Mouse (Mus musculus): ENCODE data around the gene Gm17455.

The Gm17455 gene

DNA sequence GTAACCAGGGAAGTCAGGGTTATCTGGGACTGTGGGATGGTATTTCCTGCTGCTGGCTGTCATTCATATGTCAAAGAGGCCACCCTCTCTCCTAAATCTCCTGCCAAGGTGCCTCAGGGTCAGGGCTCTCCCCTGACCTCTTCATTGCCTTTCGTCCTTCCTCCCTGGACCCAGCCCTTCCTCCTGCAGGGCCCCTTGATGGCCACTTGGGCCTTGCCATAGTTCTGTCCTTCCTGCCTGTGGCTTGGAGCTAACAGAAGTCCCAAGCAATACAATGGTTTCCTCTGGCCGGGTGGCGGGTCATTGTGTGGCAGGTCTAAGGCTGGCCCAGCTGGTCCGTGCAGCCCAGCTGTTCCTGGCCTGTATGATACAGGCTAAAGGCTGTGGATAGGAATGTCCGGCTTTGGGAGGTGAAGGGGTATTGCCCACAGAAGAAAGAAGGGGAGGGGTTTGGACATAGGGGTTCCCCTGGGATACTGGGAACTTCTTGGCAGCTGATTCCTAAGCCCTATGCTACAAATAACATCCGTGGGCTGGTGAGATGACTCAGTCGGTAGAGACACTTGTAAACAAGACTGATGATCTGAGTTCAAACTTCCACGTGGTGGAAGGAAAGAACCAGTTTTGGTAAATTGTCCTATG lies 25.5 kb upstream of the Gm17455 start:
- peak; percentile 50 to 63 for DNase-seq

DNA sequence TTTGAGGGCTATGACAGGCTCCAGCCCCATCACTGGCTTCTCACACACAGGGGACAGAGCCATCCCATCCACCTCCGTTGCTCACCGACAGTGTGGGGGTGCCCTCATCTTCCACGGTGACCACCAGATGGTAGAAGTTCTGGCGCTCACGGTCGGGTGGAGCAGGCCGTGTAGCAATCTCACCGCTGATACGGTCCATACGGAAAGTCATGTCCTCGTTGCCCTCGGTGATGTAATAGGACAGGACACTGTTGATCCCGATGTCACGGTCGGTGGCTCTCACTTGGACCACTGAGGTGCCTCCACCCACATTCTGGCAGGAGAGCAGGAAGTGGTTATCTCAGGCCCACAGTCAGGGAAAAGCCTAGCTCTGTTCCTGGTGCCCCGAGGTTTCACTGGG lies 22.8 kb upstream of the Gm17455 start:
- no peak for DNase-seq

DNA sequence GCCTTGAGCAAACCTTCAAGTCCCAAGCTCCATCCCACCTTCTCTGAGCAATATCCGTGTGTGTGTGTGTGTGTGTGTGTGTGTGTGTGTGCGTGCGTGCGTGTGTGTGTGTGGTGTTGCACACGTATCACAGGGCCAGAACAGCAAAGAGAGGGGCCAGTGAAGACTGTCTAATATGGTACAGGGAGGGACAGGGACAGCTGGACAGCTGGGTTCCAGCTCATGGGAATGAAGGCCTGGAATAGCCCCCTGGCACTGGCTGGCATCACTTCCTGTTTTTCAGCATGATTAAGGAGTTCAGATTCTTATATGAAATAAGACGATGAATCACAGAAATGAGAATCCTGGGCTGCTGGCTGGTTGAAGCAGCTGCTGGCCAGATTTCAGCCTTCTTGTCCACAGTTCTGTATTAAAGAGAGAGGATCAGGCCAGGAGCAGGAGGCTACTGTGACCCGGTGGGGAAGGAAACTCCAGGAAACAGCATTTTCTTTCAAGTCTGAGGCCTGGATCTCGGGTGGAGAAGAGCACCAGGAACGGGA lies 20.0 kb upstream of the Gm17455 start:
- no peak for DNase-seq

DNA sequence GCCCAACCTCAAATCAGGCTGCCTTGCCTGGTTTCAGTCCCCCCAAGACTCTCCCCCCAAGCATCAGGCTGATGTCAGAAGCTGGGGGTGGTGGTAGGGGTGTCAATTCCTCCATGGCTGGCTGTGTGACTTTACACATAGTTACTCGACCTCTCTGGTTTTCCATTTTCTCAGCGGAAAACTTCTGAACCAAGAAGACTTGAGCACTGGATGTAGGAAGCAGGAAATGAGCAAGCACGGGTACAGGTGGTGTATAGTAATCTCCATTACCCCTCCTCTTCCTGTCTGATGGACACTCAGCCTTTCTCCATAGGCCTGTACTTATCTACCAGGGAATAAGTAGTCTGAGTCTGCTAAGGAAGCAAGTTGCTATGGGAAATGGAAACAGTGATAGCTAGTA lies 19.3 kb upstream of the Gm17455 start:
- no peak for DNase-seq

DNA sequence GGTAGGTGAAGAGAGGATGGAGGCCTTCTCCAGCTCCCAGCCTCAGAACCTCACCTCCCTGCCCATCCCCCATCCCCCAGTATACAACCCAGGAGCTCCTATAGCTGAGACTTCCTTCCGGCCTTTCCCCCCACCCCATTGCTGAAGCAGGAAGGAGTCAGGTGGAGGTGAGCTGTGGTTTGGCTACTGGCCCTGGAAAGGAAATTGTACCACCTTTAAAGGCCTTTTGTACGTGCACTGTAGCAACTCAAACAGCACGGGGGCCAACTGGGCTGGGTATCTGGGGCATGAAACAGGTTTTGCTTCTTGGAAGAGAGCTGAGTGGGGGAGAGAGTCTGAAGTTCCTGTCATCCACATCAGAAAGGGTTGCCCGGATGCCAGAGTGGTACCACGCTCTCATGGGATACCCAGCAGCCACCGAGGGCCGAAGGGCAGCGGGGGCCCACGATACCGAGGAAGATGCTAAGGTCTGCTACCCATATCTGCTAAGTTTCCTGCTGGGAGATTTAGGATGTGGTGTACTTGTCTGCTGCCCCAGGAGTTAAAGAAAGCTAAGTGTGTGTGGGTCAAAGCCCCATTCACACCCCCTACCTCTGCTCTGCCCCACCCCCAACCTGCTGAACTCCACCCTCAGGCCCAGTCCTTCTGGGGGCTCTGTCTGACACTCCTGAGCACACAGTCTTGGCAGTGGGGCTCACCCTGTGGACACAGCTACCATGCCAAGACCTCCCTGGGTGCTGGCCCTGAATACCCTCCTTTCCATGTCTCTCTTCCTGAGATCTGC lies 18.2 kb upstream of the Gm17455 start:
- no peak for DNase-seq

DNA sequence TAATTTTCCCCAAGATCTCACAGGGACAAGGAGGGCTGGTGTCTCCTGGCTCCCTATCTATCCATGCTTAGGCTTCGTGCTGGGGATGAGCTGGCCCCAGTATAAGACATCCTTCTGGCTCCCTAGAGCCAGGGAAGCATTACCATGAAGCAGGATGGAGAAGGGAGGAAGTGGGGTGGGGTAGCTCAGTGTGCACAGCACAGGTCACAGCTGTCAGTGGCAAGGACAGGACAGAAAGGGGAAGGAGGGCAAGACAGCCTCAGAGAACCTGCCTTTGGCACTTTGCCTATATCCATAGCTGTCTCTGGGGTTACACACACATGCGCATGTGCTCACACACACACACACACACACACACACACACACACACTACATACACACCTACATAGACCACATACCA lies 11.2 kb upstream of the Gm17455 start:
- DNase-seq = no peak

DNA sequence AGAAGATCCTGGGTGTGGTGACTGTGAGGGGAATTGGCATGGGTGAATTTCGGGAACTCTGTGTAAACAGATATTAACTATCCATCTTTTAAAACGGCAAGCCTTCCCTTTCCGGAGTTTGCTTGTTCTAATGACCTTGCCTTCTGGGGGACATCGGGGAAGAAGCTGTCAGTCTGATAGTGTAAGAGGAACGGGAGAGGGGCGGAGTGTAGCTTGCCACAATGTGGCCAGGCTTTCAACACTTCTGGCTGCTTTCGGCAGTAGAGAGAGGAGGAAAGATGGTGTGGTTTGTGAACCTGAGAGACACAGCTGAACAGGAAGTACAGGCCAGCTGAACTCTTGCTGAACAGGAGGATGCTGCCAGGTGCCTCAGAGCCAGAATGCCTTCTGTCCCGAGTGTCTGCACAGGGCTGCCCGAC lies 10.1 kb upstream of the Gm17455 start:
- peak in 1 of 2 experiments; percentile 13 for DNase-seq

DNA sequence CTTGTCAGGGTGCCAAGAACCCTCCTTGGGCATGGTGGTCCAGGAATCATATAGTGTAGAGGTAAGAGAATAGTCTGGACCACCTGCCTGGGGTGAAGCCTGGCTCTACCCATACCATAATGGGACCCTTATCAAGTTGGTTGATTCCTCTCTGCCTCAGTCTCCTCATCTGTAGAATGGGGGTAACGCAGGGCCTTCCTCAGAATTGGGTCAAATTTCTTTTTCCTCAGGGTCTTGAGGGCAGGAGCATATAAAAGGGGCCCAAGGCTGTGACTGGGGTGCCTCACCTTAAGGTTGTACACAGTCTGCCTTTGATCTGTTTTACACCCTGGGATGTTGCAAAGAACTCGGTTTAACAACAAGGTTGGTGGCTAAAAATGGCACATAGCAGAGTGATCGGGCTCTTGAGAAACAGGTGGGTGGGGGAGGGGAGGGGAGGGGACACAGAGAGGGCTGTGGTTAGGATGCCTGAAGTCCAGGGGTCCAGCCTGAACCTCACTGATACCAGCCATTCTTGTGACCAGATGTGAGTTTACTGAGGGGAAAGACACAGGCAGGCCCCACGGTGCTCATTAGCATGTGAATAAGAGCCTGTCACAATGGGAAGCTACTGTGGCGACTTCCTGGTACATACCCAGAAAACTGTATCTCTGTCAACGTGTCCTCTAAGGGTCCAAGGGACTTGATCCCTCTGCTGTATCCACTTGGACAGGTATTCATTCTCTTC lies 9.2 kb upstream of the Gm17455 start:
- DNase-seq = no peak

DNA sequence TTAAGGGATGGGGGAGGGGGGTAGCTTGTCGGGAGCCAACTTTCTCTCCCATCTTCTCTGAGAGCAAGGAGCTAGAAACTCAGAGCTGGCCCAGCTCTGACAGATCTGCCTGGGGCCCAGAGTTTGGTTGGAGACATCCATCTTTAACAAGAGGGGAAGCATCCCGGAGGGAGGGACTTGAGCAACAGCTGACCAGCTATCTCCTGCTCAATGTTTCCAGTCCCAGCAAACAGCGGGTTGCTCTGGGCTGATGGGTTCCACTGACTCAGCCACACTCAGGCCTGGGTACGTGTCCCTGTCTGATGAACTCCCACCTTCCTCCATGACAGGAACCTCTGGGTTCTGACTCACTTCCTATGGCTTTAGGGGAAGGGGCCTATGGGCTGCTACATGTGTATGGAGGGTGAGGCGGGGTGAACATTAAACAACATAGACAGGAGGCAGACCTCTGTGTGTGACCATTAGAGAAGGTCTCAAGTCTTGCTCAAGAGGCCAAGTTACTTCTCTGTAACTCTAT lies 8.6 kb upstream of the Gm17455 start:
- no peak for DNase-seq

DNA sequence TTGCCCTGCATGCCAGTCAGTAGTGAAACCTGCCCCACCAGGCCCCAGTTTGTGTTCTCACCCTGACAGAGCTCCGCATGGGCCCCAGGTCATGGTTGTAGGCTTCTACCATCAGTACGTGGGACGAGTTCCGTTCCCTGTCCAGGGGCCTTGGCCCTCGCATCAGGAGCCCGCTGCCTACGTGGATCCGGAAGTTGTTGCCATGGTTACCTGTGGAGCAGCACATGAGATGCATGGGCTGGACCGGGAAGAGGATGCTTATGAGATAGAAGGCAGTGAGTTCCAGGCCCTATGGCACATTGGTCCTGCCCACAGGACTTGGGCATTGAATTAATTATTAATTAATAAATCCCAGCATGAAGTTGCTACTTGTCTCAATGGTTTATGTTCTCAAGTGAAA lies 7.9 kb upstream of the Gm17455 start:
- DNase-seq = no peak

DNA sequence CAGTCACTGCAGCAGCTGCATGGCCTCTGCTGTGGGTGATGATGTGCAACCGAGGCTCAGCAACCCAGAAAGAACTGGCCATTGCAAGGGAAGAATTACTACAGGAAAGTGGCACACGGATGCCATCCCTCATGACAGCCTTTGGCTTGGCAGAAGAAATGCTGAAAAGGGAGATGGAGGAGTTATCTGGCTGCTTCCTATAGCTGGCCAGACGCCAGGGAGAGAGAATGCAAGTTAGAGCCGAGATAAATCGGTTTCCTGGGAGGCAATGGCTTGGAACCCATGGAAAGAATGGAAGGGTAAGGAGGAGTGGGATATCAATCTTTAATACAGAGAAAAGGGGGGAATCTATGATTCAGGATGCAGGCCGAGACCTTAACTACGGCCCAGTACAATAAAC lies 4.6 kb upstream of the Gm17455 start:
- no peak for DNase-seq

DNA sequence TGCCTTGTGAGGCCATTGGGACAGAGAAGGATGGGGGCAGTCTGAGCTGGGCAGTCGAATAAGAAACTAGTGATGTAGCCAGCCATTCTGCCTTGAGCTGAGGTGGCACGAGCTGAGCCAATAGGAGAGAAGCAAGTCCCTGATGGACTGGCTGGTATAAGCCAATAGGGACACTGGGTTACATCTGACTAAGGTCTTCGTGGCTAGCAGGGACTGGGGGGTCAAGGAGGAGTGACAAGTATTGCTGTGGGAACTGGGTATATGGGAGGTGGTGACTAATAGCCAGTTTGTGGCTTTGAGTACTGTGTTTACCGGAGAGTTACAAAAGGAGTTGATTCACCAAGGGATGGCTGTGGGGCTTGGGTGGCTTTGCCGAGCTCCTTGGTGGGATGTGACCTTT lies 3.9 kb upstream of the Gm17455 start:
- DNase-seq = no peak

DNA sequence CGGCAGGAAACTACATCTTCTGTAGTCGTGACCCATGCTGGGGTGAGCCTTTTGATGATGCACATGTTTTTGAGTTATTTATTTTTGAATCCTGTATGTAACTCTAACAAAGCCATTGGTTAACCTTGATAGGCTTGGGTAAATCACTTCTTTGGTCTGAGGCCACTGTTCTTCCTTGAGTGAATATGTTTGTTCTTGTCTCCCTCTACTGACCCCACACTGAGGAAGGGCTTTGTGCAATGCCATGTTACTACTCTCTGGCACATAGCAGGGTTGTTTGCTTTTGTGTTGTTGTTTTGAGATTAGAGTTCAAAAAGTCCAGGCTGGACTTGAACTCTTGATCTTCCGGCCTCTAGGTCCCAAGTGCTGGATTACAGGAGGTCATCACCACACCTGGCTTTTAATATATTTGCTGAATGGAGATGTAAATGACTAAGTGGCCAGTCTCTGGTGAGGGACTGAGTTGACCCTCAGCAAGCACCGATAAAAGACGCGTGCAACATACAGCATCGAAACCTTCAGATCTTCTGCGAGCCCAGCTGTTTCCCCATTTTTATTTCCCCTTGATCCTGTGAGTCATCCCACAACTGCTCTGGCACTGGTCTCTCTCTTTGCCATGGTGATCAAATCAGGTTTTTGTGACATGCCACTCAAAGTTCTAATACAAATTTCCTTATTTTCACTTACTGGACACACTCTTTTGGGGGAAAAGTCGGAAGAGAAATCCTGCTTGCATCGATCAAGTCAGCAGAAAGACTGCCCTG lies 1.3 kb upstream of the Gm17455 start:
- no peak for DNase-seq

DNA sequence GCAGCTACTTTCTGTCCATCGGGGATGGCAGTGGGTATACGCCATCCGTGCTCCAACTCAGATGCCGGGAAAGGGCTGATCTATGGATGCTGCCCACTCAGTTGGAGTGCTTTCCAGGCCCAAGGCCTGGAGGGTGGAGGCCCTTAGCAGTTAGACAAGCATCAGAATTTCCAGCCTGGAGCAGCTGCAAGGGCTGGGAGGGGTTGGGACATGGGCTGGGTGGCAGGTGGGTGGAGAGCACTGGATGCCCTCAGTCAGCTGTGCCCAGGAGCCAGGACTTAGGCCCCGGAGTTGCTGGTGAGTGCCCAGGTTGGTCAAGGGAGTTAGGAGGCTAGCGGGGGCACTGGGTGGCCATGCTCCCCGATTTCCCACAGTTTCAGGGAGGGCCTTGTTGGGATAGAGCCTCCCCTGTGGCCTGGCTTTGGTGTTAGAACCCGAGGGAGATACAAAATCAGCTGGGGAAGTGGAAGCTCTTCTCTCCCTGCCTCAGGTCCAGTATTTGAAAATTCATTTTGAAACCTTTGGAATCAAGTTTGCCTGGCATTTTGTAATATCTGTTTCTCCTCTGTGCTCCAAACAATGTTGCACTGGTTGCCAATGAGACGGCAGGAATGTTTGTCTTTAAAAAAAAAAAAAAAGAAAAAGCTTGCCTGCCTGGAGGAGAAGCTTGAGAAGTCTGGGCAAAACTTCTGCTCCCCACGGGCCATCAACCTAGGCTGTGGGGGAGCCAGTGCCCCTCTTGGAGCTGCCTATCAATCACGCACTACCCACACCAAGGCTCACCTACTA lies 1.2 kb downstream of the Gm17455 start:
- no peak for DNase-seq

DNA sequence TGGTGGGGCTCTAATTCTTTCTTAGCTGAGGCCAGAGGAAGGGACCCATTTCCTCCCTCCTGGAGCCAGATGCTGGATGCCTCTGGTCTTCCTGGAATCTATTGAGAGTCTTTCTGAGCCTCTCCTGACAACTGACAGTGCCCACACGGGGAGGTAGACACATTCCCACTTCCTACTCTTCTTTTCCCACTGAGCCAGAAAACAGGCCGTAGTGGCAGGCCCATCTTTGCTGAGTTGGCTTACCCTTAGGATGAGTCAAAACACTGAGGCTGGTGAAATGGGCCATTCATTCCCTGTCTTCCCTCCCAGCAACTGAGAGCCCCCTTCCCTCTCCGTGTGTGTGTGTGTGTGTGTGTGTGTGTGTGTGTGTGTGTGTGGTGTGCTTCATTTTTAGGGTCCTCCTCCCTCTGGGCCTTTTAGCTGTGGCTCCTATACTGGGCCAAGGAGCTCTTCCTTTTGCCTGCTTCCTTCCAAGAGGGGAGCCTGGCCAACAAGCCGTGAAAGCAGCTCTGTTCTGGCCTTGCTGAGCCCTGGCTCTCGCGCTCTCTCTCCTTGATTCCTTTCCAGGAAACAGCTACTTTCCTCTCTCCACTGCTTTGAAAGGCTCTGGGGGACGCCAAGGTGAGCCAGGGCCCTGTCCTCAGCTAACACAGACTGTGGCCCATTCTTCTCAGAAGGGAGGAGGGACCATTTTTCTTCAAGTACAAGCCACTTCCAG lies 6.1 kb downstream of the Gm17455 start:
- no peak for DNase-seq

DNA sequence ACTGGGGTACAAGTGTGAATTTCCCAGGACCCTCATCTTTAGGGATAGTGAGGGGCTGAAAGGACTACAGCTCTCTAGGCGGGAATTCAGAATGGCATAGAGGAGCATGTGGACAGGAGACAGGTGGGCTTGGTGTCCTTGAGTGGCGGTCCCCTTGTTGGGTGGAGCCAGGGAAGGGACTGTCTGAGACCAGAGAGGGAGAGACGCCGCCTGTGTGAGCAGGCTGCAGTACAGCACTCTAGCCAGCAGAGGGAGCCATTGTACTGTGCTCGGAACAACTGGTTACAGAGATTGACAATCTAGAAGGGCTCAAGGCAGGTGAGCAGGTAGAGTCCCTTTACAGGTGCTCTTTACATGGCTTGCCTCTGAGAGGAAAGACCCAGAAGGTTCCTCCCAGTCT lies 8.3 kb downstream of the Gm17455 start:
- DNase-seq = peak; percentile 21 to 72

DNA sequence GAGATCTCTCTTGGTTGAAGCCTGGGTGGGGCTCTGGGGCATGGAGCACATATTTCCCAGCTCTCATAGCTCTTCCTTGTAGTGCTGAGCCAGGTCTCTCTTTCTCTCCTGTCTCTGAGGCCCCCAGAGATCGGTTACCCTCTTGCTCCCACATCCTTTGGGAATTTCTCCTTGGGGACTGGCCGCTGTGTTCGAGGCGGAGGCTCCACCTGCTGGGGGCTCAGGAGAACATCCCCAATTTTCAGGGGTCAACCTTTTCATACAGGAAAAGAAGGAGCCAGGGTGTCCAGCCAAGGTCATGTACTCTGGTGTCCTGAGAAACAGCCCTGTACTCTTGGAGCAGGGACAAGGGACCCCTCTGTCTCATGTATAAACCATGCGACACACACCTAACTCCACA lies 12.3 kb downstream of the Gm17455 start:
- no peak for DNase-seq

DNA sequence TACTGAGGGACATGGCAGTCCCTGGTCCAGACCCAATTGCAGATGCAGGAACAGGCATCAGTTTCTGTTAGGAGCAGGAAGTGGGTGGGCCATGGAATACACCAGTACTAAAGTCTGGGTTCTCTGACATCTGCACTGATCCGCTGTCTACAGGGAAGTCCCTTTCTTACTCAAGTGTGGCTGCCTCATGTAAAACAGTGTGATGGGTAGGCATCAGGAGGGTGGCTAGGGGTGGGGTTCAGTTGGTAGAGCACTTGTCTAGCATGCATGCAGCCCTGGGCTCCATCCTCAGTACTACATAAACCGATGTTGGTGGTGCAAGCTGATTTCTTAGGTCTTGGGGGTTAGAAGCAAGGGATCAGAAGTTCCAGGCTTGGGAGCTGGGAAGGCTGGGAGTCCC lies 14.2 kb downstream of the Gm17455 start:
- no peak for DNase-seq

DNA sequence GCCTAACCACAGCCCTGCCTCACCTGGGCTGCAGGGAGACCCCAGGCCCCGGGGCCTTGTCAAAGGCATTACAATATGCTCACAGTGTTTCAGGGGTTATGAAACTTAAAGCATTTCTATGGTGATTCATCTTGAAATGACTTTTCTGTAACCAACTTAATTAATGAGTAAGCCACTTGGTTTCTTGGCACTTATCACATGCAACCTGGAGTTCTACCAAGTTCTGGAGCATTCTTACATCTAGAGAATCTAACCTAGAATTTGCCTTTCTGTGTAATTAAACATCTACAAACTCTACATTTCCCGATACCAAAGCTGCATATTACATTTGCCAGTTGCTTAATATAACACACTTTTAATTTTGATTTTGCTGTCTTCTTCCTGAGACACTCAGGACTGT lies 17.5 kb downstream of the Gm17455 start:
- DNase-seq = peak; percentile 10 to 43

DNA sequence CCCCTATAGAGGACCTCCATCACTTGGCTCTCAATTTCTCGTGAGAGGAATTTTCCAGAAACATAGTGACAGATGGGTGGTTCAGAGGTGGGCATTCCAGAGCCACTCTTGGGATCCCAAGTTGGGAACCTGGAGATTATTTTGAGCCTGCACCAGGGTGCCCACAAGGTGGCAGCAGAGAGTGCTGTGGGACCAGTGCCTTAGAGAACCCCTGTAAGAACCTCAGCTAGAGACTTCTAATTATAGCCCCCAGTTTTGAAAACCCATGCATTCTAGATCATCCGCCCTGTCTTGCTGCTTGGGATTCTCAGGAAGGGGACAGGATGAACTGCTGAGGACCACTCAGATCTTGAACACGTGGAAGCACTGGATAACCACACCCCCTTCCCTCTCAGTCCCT lies 18.6 kb downstream of the Gm17455 start:
- DNase-seq = peak; percentile 37 to 74

DNA sequence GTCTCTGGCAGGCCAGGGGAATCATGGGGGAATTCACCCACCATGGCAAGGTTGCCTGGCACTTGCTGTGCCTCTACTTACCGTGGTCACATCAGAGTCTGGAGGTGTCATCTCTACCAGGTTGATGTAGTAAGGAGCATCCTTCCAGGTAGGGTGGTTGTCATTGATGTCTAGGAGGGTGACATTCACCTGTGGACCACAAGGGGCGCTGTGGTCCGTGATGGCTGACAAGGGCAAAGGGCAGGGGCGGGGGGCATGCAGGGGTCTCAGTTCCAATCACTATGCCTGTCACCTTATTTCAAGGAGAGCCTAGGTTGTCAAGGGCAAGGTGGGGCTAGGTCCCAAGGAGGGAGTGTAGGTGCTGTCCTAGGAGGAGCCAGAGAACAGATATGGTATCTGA lies 20.1 kb downstream of the Gm17455 start:
- DNase-seq = no peak

Measured in kidney, adult 8-10 months (tissue).